Mouse (Mus musculus): ENCODE measurements around the gene Stx11. TPM values are rescaled to one million over a fixed set of nuclear protein-coding genes. Genes with fewer than 3 reads are reported as not detected.

Gene Stx11
- polyA plus RNA-seq, 1 experiment, result 6.9 TPM

- H3K4me2 ChIP-seq (ENCODE audit: low read depth), result peak overlapping the region; percentile 3
- H3ac ChIP-seq (ENCODE audit: control insufficient read depth, insufficient read length), result no peak overlapping the region
- H3K27me3 ChIP-seq (ENCODE audit: control insufficient read depth, insufficient read depth, insufficient read length), result no peaks in the 10 kb centered on the region
- H3K79me2 ChIP-seq (ENCODE audit: control insufficient read depth, insufficient read depth), result no peaks in the 10 kb centered on the region
- no peak for TF ChIP-seq SRF (IDR thresholded peaks at IDR 0.05; ENCODE audit: control insufficient read depth, insufficient read length, low read depth)
- no peak for TF ChIP-seq TCF12 (IDR thresholded peaks at IDR 0.05; ENCODE audit: insufficient read depth, poor library complexity, severe bottlenecking)
- TF ChIP-seq POLR2AphosphoS2 (IDR thresholded peaks at IDR 0.05; ENCODE audit: insufficient read length, low read depth), result no peak
- no peak for TF ChIP-seq POLR2A (IDR thresholded peaks at IDR 0.05; ENCODE audit: insufficient read length, low read depth)
- TF ChIP-seq MAX (IDR thresholded peaks at IDR 0.05; ENCODE audit: low read depth), result no peak
- TF ChIP-seq E2F4 (IDR thresholded peaks at IDR 0.05; ENCODE audit: insufficient read depth), result no peak
- no peak for TF ChIP-seq REST (IDR thresholded peaks at IDR 0.05; ENCODE audit: insufficient read depth, insufficient read length)
- TF ChIP-seq CEBPB (IDR thresholded peaks at IDR 0.05; ENCODE audit: insufficient read depth, poor library complexity, severe bottlenecking), result no peak
- no peak overlapping the region for H3K4me3 ChIP-seq
- no peaks in the 10 kb centered on the region for H3K36me3 ChIP-seq (ENCODE audit: control insufficient read depth, insufficient read depth)
These were observed 70.8 kb downstream of the Stx11 start for GRCm38 (mm10) chr10:12893339-12893738.

- Histone ChIP-seq H3K27me3 (ENCODE audit: control insufficient read depth, insufficient read depth, insufficient read length) (no peaks in the 10 kb centered on the region), H3ac (ENCODE audit: control insufficient read depth, insufficient read length) (no peak overlapping the region), H3K36me3 (ENCODE audit: control insufficient read depth, insufficient read depth) (no peaks in the 10 kb centered on the region), H3K4me2 (ENCODE audit: low read depth) (peak overlapping the region; percentile 54), H3K79me2 (ENCODE audit: control insufficient read depth, insufficient read depth) (no peaks in the 10 kb centered on the region), H3K4me3 (no peak overlapping the region)
- TF ChIP-seq POLR2AphosphoS2 (IDR thresholded peaks at IDR 0.05; ENCODE audit: insufficient read length, low read depth), result no peak
These were observed 75.7 kb downstream of the Stx11 start for GRCm38 (mm10) chr10:12888373-12888772.

Other genes with a start within 250 kb of the Stx11 start
- gene Utrn, start 94.9 kb downstream of the Stx11 start, polyA plus RNA-seq (2012; fragmentation: generic; extraction: Trizol), result 13.9 TPM
- 27.8 TPM for gene Sf3b5, start 41.0 kb upstream of the Stx11 start, polyA plus RNA-seq (2012; fragmentation: generic; extraction: Trizol)
- 0.40 TPM for gene Plagl1, start 96.2 kb upstream of the Stx11 start, polyA plus RNA-seq (2012; fragmentation: generic; extraction: Trizol)
- not detected for gene Zc2hc1b, start 213.7 kb upstream of the Stx11 start, polyA plus RNA-seq (2012; fragmentation: generic; extraction: Trizol)
- gene Ltv1, start 228.9 kb upstream of the Stx11 start, polyA plus RNA-seq (2012; fragmentation: generic; extraction: Trizol), result 22.0 TPM

All from myocyte (in vitro differentiated cells).